In genomic region chr8:84834866-84835855, GRCm38 (mm10) we compare ENCODE assay signal across 8 mouse cellular contexts. TPM values are rescaled to one million over a fixed set of nuclear protein-coding genes. Genes with fewer than 3 reads are reported as not detected.
DNase-seq lines count a peak whose midpoint lies in the region; ATAC-seq and TF ChIP-seq lines count a peak whose summit lies in the region.

No protein-coding gene starts in this region.

- peak overlapping the region; percentile 27 for H3K27ac ChIP-seq in limb, embryonic 15.5 days

- H3K4me3 ChIP-seq in lung, adult 2 months (replicated peaks; ENCODE audit: extremely low read depth, low read depth, low read length), result no peak overlapping the region
- no peak overlapping the region for H3K4me3 ChIP-seq in limb, embryonic 15.5 days

- peaks cover 2% of the 10 kb centered on the region; the same call in 1 of the 2 replicates for H3K4me1 ChIP-seq in lung, adult 2 months (ENCODE audit: control insufficient read depth, insufficient read depth, low read length)
- peaks cover 63% of the 10 kb centered on the region for H3K4me1 ChIP-seq in limb, embryonic 15.5 days

- no peaks in the 10 kb centered on the region for H3K27me3 ChIP-seq in limb, embryonic 15.5 days

- TF ChIP-seq CTCF in lung, adult 2 months (IDR thresholded peaks at IDR 0.05; ENCODE audit: insufficient read depth, low read length), result no peak

- peak; percentile 78 for DNase-seq in cerebellum, adult 11 months
- peak; percentile 41 for DNase-seq in lung, postnatal 10 days
- DNase-seq in lung, adult 2 months, result no peak
- DNase-seq in frontal cortex, postnatal 14 days (ENCODE audit: low spot score in 2 of 2), result peak; percentile 64 to 71
- no peak for DNase-seq in embryo, embryonic 10 days (ENCODE audit: low spot score)
- no peak for DNase-seq in thymus, postnatal 0 days (ENCODE audit: low spot score)

- no peak for TF ChIP-seq POLR2A in lung, adult 2 months (IDR thresholded peaks at IDR 0.05; ENCODE audit: borderline replicate concordance, extremely low read depth, low read depth, low read length)

- no peak overlapping the region for H3K4me2 ChIP-seq in limb, embryonic 15.5 days

- H3K9ac ChIP-seq in limb, embryonic 15.5 days, result no peak overlapping the region

- no peak for ATAC-seq in cerebellum, adult (ENCODE audit: insufficient number of reproducible peaks, low FRiP score, low TSS enrichment)
- no peak for ATAC-seq in limb, embryonic 15.5 days (ENCODE audit: insufficient number of reproducible peaks, low FRiP score, low TSS enrichment, low read depth)

- WGBS in lung, adult 2 months, result 65% methylated on average over 10 of the region's 10 CpGs
- 60% methylated on average over 10 of the region's 10 CpGs for WGBS in limb, embryonic 15.5 days

- peaks cover 51% of the 10 kb centered on the region for H3K36me3 ChIP-seq in limb, embryonic 15.5 days

- no peaks in the 10 kb centered on the region for H3K9me3 ChIP-seq in limb, embryonic 15.5 days

RNA-seq across cellular contexts. Expression of gene Gadd45gip1, which starts 3.8 kb away (rescaled TPM):
- 21.3 and 31.7 TPM in 2 replicates for polyA plus RNA-seq in lung, adult 2 months (2012; rRNA removed)
- polyA plus RNA-seq in limb, embryonic 15.5 days (2015; fragmentation: Nextera tagmentation; extraction: Ambion mirVana), result 44.7 and 45.6 TPM in 2 replicates
- 56.4 and 57.4 TPM in 2 replicates for polyA plus RNA-seq in thymus, postnatal 0 days (2015; fragmentation: Nextera tagmentation; extraction: Ambion mirVana)

RNA-seq across cellular contexts. Expression of gene Rad23a, which starts 5.3 kb away (rescaled TPM):
- 72.6 and 75.9 TPM in 2 replicates for polyA plus RNA-seq in lung, adult 2 months (2012; rRNA removed)
- polyA plus RNA-seq in limb, embryonic 15.5 days (2015; fragmentation: Nextera tagmentation; extraction: Ambion mirVana), result 102 and 122 TPM in 2 replicates
- 120 and 141 TPM in 2 replicates for polyA plus RNA-seq in thymus, postnatal 0 days (2015; fragmentation: Nextera tagmentation; extraction: Ambion mirVana)

RNA-seq across cellular contexts. Expression of gene Calr, which starts 11.6 kb away (rescaled TPM):
- polyA plus RNA-seq in lung, adult 2 months (2012; rRNA removed), result 152 and 189 TPM in 2 replicates
- 1,060 and 1,089 TPM in 2 replicates for polyA plus RNA-seq in limb, embryonic 15.5 days (2015; fragmentation: Nextera tagmentation; extraction: Ambion mirVana)
- polyA plus RNA-seq in thymus, postnatal 0 days (2015; fragmentation: Nextera tagmentation; extraction: Ambion mirVana), result 383 and 479 TPM in 2 replicates

RNA-seq across cellular contexts. Expression of gene Dand5, which starts 12.5 kb away (rescaled TPM):
- polyA plus RNA-seq in lung, adult 2 months (2012; rRNA removed), result 2.5 and 2.9 TPM in 2 replicates
- polyA plus RNA-seq in limb, embryonic 15.5 days (2015; fragmentation: Nextera tagmentation; extraction: Ambion mirVana), result 7.5 and 8.0 TPM in 2 replicates
- 4.0 and 4.4 TPM in 2 replicates for polyA plus RNA-seq in thymus, postnatal 0 days (2015; fragmentation: Nextera tagmentation; extraction: Ambion mirVana)

RNA-seq across cellular contexts. Expression of gene Farsa, which starts 21.6 kb away (rescaled TPM):
- polyA plus RNA-seq in lung, adult 2 months (2012; rRNA removed), result 33.8 and 42.4 TPM in 2 replicates
- 94.4 and 98.2 TPM in 2 replicates for polyA plus RNA-seq in limb, embryonic 15.5 days (2015; fragmentation: Nextera tagmentation; extraction: Ambion mirVana)
- 92.4 and 93.1 TPM in 2 replicates for polyA plus RNA-seq in thymus, postnatal 0 days (2015; fragmentation: Nextera tagmentation; extraction: Ambion mirVana)

Comparison
In these comparisons a context has a peak if more than half of its experiments do, and no peak if none do; other contexts are left out.
1. DNase-seq: peak in cerebellum, adult 11 months (single experiment), lung, postnatal 10 days (single experiment) and frontal cortex, postnatal 14 days (2 of 2); none in lung, adult 2 months (single experiment), embryo, embryonic 10 days (single experiment) and thymus, postnatal 0 days (single experiment).